Mouse (Mus musculus): ENCODE measurements around the gene Naa80. TPM values are rescaled to one million over a fixed set of nuclear protein-coding genes. Genes with fewer than 3 reads are reported as not detected.

Gene Naa80
- 18.6 and 21.1 TPM in 2 replicates for polyA plus RNA-seq (2011; ENCODE audit: insufficient read depth, insufficient read length, low read depth, missing spikeins)

DNA sequence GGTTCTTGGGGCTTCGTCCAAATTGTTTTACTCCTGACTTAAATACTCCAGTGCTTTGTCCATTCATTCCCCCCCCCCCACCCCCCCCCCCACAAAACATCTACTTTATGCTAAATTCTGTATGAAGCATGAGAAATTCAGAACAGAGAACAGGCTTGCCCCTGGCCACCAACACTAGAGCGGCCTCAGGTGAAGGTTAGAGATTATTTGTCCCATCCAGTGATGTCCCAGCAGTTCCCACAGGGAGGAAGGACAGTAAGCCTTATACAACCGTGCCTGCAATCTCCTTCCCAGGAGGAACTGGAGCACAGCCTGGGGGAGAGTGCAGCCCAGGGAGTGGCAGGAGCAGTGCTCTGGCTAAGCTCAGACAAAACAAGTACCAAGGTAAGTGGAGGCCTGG lies at the start of gene Naa80:
Naa80 (plus strand) TSS at position 301 of the 400 bp plus-strand sequence.
- Histone ChIP-seq H3K4me3 (ENCODE audit: low read depth, low read length) (no peak within 1 kb of the TSS; the same call in 1 of the 2 replicates), H3K27me3 (ENCODE audit: control insufficient read depth, insufficient read depth, low read length, poor library complexity, severe bottlenecking) (no peaks in the 10 kb centered on the region), H3K9me3 (replicated peaks; ENCODE audit: control insufficient read depth, insufficient read depth, low read length, poor library complexity, severe bottlenecking) (no peaks in the 10 kb centered on the region), H3K4me1 (ENCODE audit: control insufficient read depth, insufficient read depth, low read length) (peaks cover 2% of the 10 kb centered on the region), H3K36me3 (ENCODE audit: control insufficient read depth, insufficient read depth, low read length, poor library complexity, severe bottlenecking) (no peaks in the 10 kb centered on the region), H3K27ac (ENCODE audit: insufficient read depth, low read length) (no peak within 1 kb of the TSS), H3K9ac (ENCODE audit: low read depth, poor library complexity, severe bottlenecking) (no peak within 1 kb of the TSS)
- TF ChIP-seq POLR2A (IDR thresholded peaks at IDR 0.05; ENCODE audit: insufficient read depth, low read length), result no peak
- TF ChIP-seq CTCF (IDR thresholded peaks at IDR 0.05; ENCODE audit: low read depth, low read length), result no peak
- TF ChIP-seq EP300 (IDR thresholded peaks at IDR 0.05; ENCODE audit: insufficient read depth, low read depth, low read length), result no peak

DNA sequence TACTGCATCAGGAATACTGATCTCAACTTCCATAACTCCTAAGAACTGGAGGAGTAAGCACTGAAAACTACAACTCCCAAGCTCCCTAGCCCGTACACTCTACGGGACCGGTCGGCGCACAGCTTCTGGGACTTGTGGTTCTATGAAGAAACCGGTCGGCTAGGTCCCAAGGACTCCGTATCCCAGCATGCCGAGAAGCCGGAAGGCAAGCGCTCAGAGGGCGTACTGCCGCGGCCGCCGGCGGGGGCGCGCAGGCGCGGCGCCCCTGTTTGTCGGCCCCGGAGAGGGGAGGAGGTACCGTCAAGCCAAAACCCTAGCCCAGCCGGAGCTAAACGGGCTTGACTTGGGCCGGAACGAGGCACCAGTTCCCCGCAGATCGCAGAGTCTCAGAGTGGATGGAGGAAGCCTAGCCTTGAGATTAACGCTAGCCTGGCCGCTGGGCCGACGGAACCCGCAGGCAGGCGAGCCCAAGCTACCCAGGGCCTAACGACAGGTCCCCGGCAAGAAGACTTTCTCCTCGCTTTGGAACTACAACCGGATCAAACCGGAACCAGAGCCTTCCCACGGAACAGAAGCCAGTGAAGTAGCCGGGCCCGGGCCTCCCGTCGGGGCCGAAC lies 44.8 kb upstream of the Naa80 start, which contains the start of gene Tmem115:
Tmem115 (plus strand) TSS at position 155 of the 617 bp plus-strand sequence.
- Histone ChIP-seq H3K9me3 (replicated peaks; ENCODE audit: control insufficient read depth, insufficient read depth, low read length, poor library complexity, severe bottlenecking) (no peaks in the 10 kb centered on the region), H3K27me3 (ENCODE audit: control insufficient read depth, insufficient read depth, low read length, poor library complexity, severe bottlenecking) (no peaks in the 10 kb centered on the region), H3K4me1 (ENCODE audit: control insufficient read depth, insufficient read depth, low read length) (no peaks in the 10 kb centered on the region), H3K27ac (ENCODE audit: insufficient read depth, low read length) (no peak within 1 kb of the TSS; the same call in 1 of the 2 replicates), H3K4me3 (ENCODE audit: low read depth, low read length) (peak within 1 kb of the TSS; percentile 85), H3K9ac (ENCODE audit: low read depth, poor library complexity, severe bottlenecking) (peak within 1 kb of the TSS; percentile 55), H3K36me3 (ENCODE audit: control insufficient read depth, insufficient read depth, low read length, poor library complexity, severe bottlenecking) (peaks cover 9% of the 10 kb centered on the region)
- TF ChIP-seq CTCF (IDR thresholded peaks at IDR 0.05; ENCODE audit: low read depth, low read length), result no peak
- no peak for TF ChIP-seq EP300 (IDR thresholded peaks at IDR 0.05; ENCODE audit: insufficient read depth, low read depth, low read length)
- TF ChIP-seq POLR2A (IDR thresholded peaks at IDR 0.05; ENCODE audit: insufficient read depth, low read length), result no peak

GRCm38 (mm10) chr9:107534408-107535202 lies 44.1 kb upstream of the Naa80 start:
- no peaks in the 10 kb centered on the region for H3K4me1 ChIP-seq (ENCODE audit: control insufficient read depth, insufficient read depth, low read length)
- H3K27me3 ChIP-seq (ENCODE audit: control insufficient read depth, insufficient read depth, low read length, poor library complexity, severe bottlenecking), result no peaks in the 10 kb centered on the region
- TF ChIP-seq POLR2A (IDR thresholded peaks at IDR 0.05; ENCODE audit: insufficient read depth, low read length) (no peak), CTCF (IDR thresholded peaks at IDR 0.05; ENCODE audit: low read depth, low read length) (no peak)
- no peak overlapping the region for H3K27ac ChIP-seq (ENCODE audit: insufficient read depth, low read length)
- peak overlapping the region; percentile 85 for H3K4me3 ChIP-seq (ENCODE audit: low read depth, low read length)
- peaks cover 10% of the 10 kb centered on the region for H3K36me3 ChIP-seq (ENCODE audit: control insufficient read depth, insufficient read depth, low read length, poor library complexity, severe bottlenecking)
- peak overlapping the region; percentile 55 for H3K9ac ChIP-seq (ENCODE audit: low read depth, poor library complexity, severe bottlenecking)
- no peaks in the 10 kb centered on the region for H3K9me3 ChIP-seq (replicated peaks; ENCODE audit: control insufficient read depth, insufficient read depth, low read length, poor library complexity, severe bottlenecking)

GRCm38 (mm10) chr9:107538231-107538630 lies 40.5 kb upstream of the Naa80 start:
- TF ChIP-seq POLR2A (IDR thresholded peaks at IDR 0.05; ENCODE audit: insufficient read depth, low read length) (no peak), EP300 (IDR thresholded peaks at IDR 0.05; ENCODE audit: insufficient read depth, low read depth, low read length) (no peak), CTCF (IDR thresholded peaks at IDR 0.05; ENCODE audit: low read depth, low read length) (no peak)

DNA sequence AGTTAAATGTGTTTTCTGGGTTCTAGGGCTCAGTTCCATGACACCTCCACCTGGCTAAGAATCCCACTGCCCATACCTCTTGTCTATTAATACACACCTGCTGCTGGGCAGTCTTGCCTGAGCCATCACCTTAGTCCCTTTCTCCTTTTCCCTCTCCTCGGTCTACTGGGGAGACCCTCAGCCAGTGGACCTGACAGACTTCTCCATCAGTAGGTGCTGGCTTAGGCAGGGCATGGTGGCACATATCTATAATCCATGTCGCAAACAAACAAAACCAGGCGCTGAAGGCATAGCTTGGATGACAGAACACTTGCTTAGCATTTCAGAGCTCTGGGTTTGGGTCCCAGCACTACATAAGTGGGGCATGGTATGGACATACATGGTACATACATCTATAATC lies 40.0 kb upstream of the Naa80 start:
- Histone ChIP-seq H3K4me1 (ENCODE audit: control insufficient read depth, insufficient read depth, low read length) (no peaks in the 10 kb centered on the region), H3K36me3 (ENCODE audit: control insufficient read depth, insufficient read depth, low read length, poor library complexity, severe bottlenecking) (peaks cover 10% of the 10 kb centered on the region)

More at GRCm38 (mm10) chr9:107538231-107538630, 40.5 kb upstream of the Naa80 start:
- Histone ChIP-seq H3K9ac (ENCODE audit: low read depth, poor library complexity, severe bottlenecking) (no peak overlapping the region), H3K27me3 (ENCODE audit: control insufficient read depth, insufficient read depth, low read length, poor library complexity, severe bottlenecking) (no peaks in the 10 kb centered on the region), H3K36me3 (ENCODE audit: control insufficient read depth, insufficient read depth, low read length, poor library complexity, severe bottlenecking) (peaks cover 10% of the 10 kb centered on the region), H3K9me3 (replicated peaks; ENCODE audit: control insufficient read depth, insufficient read depth, low read length, poor library complexity, severe bottlenecking) (no peaks in the 10 kb centered on the region), H3K27ac (ENCODE audit: insufficient read depth, low read length) (no peak overlapping the region), H3K4me3 (ENCODE audit: low read depth, low read length) (no peak overlapping the region), H3K4me1 (ENCODE audit: control insufficient read depth, insufficient read depth, low read length) (no peaks in the 10 kb centered on the region)

GRCm38 (mm10) chr9:107539940-107540339 lies 38.7 kb upstream of the Naa80 start:
- TF ChIP-seq EP300 (IDR thresholded peaks at IDR 0.05; ENCODE audit: insufficient read depth, low read depth, low read length) (no peak), CTCF (IDR thresholded peaks at IDR 0.05; ENCODE audit: low read depth, low read length) (no peak), POLR2A (IDR thresholded peaks at IDR 0.05; ENCODE audit: insufficient read depth, low read length) (no peak)
- Histone ChIP-seq H3K27me3 (ENCODE audit: control insufficient read depth, insufficient read depth, low read length, poor library complexity, severe bottlenecking) (no peaks in the 10 kb centered on the region), H3K4me1 (ENCODE audit: control insufficient read depth, insufficient read depth, low read length) (no peaks in the 10 kb centered on the region), H3K27ac (ENCODE audit: insufficient read depth, low read length) (no peak overlapping the region), H3K4me3 (ENCODE audit: low read depth, low read length) (no peak overlapping the region), H3K9me3 (replicated peaks; ENCODE audit: control insufficient read depth, insufficient read depth, low read length, poor library complexity, severe bottlenecking) (no peaks in the 10 kb centered on the region), H3K36me3 (ENCODE audit: control insufficient read depth, insufficient read depth, low read length, poor library complexity, severe bottlenecking) (peaks cover 10% of the 10 kb centered on the region), H3K9ac (ENCODE audit: low read depth, poor library complexity, severe bottlenecking) (no peak overlapping the region)

More for the DNA sequence above, 40.0 kb upstream of the Naa80 start:
- no peaks in the 10 kb centered on the region for H3K9me3 ChIP-seq (replicated peaks; ENCODE audit: control insufficient read depth, insufficient read depth, low read length, poor library complexity, severe bottlenecking)
- TF ChIP-seq POLR2A (IDR thresholded peaks at IDR 0.05; ENCODE audit: insufficient read depth, low read length), result no peak
- no peak for TF ChIP-seq EP300 (IDR thresholded peaks at IDR 0.05; ENCODE audit: insufficient read depth, low read depth, low read length)
- TF ChIP-seq CTCF (IDR thresholded peaks at IDR 0.05; ENCODE audit: low read depth, low read length), result no peak
- no peak overlapping the region for H3K27ac ChIP-seq (ENCODE audit: insufficient read depth, low read length)
- H3K27me3 ChIP-seq (ENCODE audit: control insufficient read depth, insufficient read depth, low read length, poor library complexity, severe bottlenecking), result no peaks in the 10 kb centered on the region
- H3K9ac ChIP-seq (ENCODE audit: low read depth, poor library complexity, severe bottlenecking), result no peak overlapping the region
- no peak overlapping the region for H3K4me3 ChIP-seq (ENCODE audit: low read depth, low read length)
